In the genomic region with DNA sequence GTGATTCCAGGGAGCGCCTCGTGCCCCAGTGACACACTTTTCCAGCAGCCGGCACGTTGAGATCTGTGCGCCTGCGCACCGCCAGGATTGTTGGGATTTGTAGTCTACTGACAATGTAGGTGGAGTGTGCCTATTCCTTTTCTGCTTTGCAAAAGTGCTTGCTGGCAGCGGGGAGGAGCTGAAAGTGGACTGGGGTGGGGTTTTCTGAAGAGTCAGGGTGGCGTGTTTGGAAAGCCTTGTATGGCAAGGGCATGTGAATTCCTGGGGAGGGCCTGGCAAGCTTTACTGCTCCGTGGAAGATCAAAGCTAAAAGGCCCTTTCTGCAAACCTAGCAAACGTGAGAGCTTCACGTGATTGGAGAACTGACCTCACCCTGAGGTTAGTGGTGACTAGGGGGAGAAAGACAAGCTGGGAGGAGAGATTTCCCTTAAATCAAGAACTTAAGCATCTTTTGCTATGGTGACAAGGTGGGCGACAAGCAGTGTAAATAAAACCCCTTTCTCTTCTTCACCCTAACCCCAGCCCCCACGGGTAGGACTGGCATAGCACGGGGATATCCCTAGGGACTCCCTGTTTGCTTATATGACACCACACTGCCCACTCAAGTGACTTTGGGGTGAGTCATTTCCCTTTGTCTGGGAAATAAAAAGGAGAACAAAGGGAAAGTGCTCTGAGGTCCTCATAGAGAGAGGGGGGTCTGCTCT, we compare ENCODE assay signal across 8 mouse cellular contexts. TPM values are rescaled to one million over a fixed set of nuclear protein-coding genes. Genes with fewer than 3 reads are reported as not detected.
DNase-seq lines count a peak whose midpoint lies in the region; ATAC-seq and TF ChIP-seq lines count a peak whose summit lies in the region.

No protein-coding gene starts in this region.

- peak overlapping the region; percentile 74 for H3K27ac ChIP-seq in embryonic facial prominence, embryonic 14.5 days (replicated peaks; ENCODE audit: low read depth, low read length)
- H3K27ac ChIP-seq in heart, adult 2 months: peak overlapping the region; percentile 100
- H3K27ac ChIP-seq in limb, embryonic 14.5 days (replicated peaks; ENCODE audit: low read depth, low read length): peak overlapping the region; percentile 76
- peak overlapping the region; percentile 44 for H3K27ac ChIP-seq in midbrain, embryonic 16.5 days (ENCODE audit: low read length)
- peak overlapping the region; percentile 6 for H3K27ac ChIP-seq in spleen, adult 2 months (ENCODE audit: insufficient read depth, low read length)

- H3K9me3 ChIP-seq in embryonic facial prominence, embryonic 14.5 days (ENCODE audit: control insufficient read depth, low read length): no peaks in the 10 kb centered on the region
- H3K9me3 ChIP-seq in limb, embryonic 14.5 days (ENCODE audit: control insufficient read depth, low read length): no peaks in the 10 kb centered on the region
- no peaks in the 10 kb centered on the region for H3K9me3 ChIP-seq in midbrain, embryonic 16.5 days (replicated peaks; ENCODE audit: control insufficient read depth, low read length, poor library complexity, severe bottlenecking)

- no peak; the same call in none of the 2 replicates for TF ChIP-seq POLR2A in heart, adult 2 months (IDR thresholded peaks at IDR 0.05; ENCODE audit: insufficient read depth, low read depth, low read length)
- no peak for TF ChIP-seq POLR2A in limb, embryonic 14.5 days (IDR thresholded peaks at IDR 0.05; ENCODE audit: borderline replicate concordance, extremely low read depth, insufficient read depth, insufficient read length)
- TF ChIP-seq POLR2A in spleen, adult 2 months (IDR thresholded peaks at IDR 0.05; ENCODE audit: low read depth, low read length): no peak

- no peak for TF ChIP-seq CTCF in heart, adult 2 months (IDR thresholded peaks at IDR 0.05)
- no peak for TF ChIP-seq CTCF in spleen, adult 2 months (IDR thresholded peaks at IDR 0.05; ENCODE audit: extremely low read depth, insufficient read depth, insufficient read length, insufficient replicate concordance)

- H3K36me3 ChIP-seq in embryonic facial prominence, embryonic 14.5 days (ENCODE audit: control insufficient read depth, insufficient read depth, low read length): peaks cover 2% of the 10 kb centered on the region; the same call in 1 of the 2 replicates
- peaks cover 15% of the 10 kb centered on the region for H3K36me3 ChIP-seq in heart, adult 2 months (ENCODE audit: control insufficient read depth, insufficient read depth, low read length)
- H3K36me3 ChIP-seq in limb, embryonic 14.5 days (ENCODE audit: control insufficient read depth, insufficient read depth, low read length): peaks cover 3% of the 10 kb centered on the region
- H3K36me3 ChIP-seq in midbrain, embryonic 16.5 days (ENCODE audit: control insufficient read depth, insufficient read depth, low read length): peaks cover 4% of the 10 kb centered on the region
- no peaks in the 10 kb centered on the region for H3K36me3 ChIP-seq in spleen, adult 2 months (ENCODE audit: control insufficient read depth, insufficient read depth, low read length)

- ATAC-seq in embryonic facial prominence, embryonic 14.5 days (ENCODE audit: low read depth): peak; percentile 85
- peak; percentile 75 for ATAC-seq in limb, embryonic 14.5 days (ENCODE audit: low FRiP score, low read depth)
- peak; percentile 40 for ATAC-seq in midbrain, embryonic 16.5 days

- peak overlapping the region; percentile 48 for H3K9ac ChIP-seq in embryonic facial prominence, embryonic 14.5 days (ENCODE audit: low read depth, low read length)
- H3K9ac ChIP-seq in heart, adult 2 months (ENCODE audit: low read depth, low read length): peak overlapping the region; percentile 81
- H3K9ac ChIP-seq in limb, embryonic 14.5 days (ENCODE audit: low read depth, low read length, severe bottlenecking): peak overlapping the region; percentile 26
- peak overlapping the region; percentile 23; the same call in 1 of the 2 replicates for H3K9ac ChIP-seq in midbrain, embryonic 16.5 days (ENCODE audit: low read depth, low read length)

- intact Hi-C loops in heart, adult 2 months (cut with DNase I): loop anchor here (1.0 kb wide), 1 partner anchor 8 kb away; no protein-coding TSS in a partner anchor

- peak overlapping the region; percentile 32 for H3K4me3 ChIP-seq in embryonic facial prominence, embryonic 14.5 days (ENCODE audit: low read depth, low read length)
- peak overlapping the region; percentile 78 for H3K4me3 ChIP-seq in heart, adult 2 months
- H3K4me3 ChIP-seq in limb, embryonic 14.5 days (replicated peaks; ENCODE audit: low read length): peak overlapping the region; percentile 34
- H3K4me3 ChIP-seq in midbrain, embryonic 16.5 days (ENCODE audit: low read depth, low read length): peak overlapping the region; percentile 43
- peak overlapping the region; percentile 46 for H3K4me3 ChIP-seq in spleen, adult 2 months (ENCODE audit: extremely low read depth, insufficient read depth, insufficient read length)

- no peaks in the 10 kb centered on the region for H3K79me2 ChIP-seq in heart, adult 2 months (replicated peaks; ENCODE audit: control insufficient read depth, insufficient read depth, low read length)

- H3K4me1 ChIP-seq in embryonic facial prominence, embryonic 14.5 days (ENCODE audit: control insufficient read depth, insufficient read depth, low read length): peaks cover 40% of the 10 kb centered on the region
- H3K4me1 ChIP-seq in heart, adult 2 months (ENCODE audit: control insufficient read depth, insufficient read depth, low read length): peaks cover 20% of the 10 kb centered on the region
- H3K4me1 ChIP-seq in limb, embryonic 14.5 days (ENCODE audit: control insufficient read depth, insufficient read depth, low read length): peaks cover 49% of the 10 kb centered on the region
- peaks cover 38% of the 10 kb centered on the region for H3K4me1 ChIP-seq in midbrain, embryonic 16.5 days (ENCODE audit: control insufficient read depth, insufficient read depth, low read length)
- H3K4me1 ChIP-seq in spleen, adult 2 months (ENCODE audit: control insufficient read depth, insufficient read depth, insufficient read length): peaks cover 25% of the 10 kb centered on the region

- peak; percentile 93 for TF ChIP-seq EP300 in heart, adult 2 months (IDR thresholded peaks at IDR 0.05; ENCODE audit: insufficient read depth, low read depth, low read length)

- peak overlapping the region; percentile 69 for H3K4me2 ChIP-seq in embryonic facial prominence, embryonic 14.5 days (ENCODE audit: low read depth, low read length)
- H3K4me2 ChIP-seq in limb, embryonic 14.5 days (replicated peaks; ENCODE audit: low read depth, low read length, severe bottlenecking): peak overlapping the region; percentile 84
- H3K4me2 ChIP-seq in midbrain, embryonic 16.5 days (ENCODE audit: low read length): peak overlapping the region; percentile 96

- H3K27me3 ChIP-seq in embryonic facial prominence, embryonic 14.5 days (replicated peaks; ENCODE audit: control insufficient read depth, insufficient read depth, low read length): no peaks in the 10 kb centered on the region
- no peaks in the 10 kb centered on the region for H3K27me3 ChIP-seq in heart, adult 2 months (ENCODE audit: control insufficient read depth, insufficient read depth, low read length)
- no peaks in the 10 kb centered on the region for H3K27me3 ChIP-seq in limb, embryonic 14.5 days (ENCODE audit: control insufficient read depth, insufficient read depth, low read length)
- H3K27me3 ChIP-seq in midbrain, embryonic 16.5 days (ENCODE audit: control insufficient read depth, insufficient read depth, low read depth, low read length): no peaks in the 10 kb centered on the region
- H3K27me3 ChIP-seq in spleen, adult 2 months (ENCODE audit: control insufficient read depth, insufficient read depth, low read length): no peaks in the 10 kb centered on the region

- 7% methylated on average over 15 of the region's 15 CpGs for WGBS in embryonic facial prominence, embryonic 14.5 days
- under 1% methylated on average over 15 of the region's 15 CpGs for WGBS in heart, adult 2 months
- WGBS in limb, embryonic 14.5 days: 3% methylated on average over 15 of the region's 15 CpGs
- WGBS in midbrain, embryonic 16.5 days: 7% methylated on average over 15 of the region's 15 CpGs
- WGBS in spleen, adult 2 months: under 1% methylated on average over 15 of the region's 15 CpGs

- DNase-seq in 3T3-L1 (ENCODE audit: low read depth, low spot score): peak; percentile 100
- peak; percentile 99 to 100 for DNase-seq in adrenal gland, postnatal 36 days
- peak; percentile 97 for DNase-seq in embryonic facial prominence, embryonic 14.5 days (ENCODE audit: low spot score)
- peak; percentile 99 to 100 for DNase-seq in heart, adult 2 months
- DNase-seq in kidney, adult 8-10 months: peak; percentile 100
- peak; percentile 95 for DNase-seq in limb, embryonic 14.5 days (ENCODE audit: low spot score)
- peak in 1 of 2 experiments; percentile 81 for DNase-seq in spleen, adult 2 months (ENCODE audit: low read depth in 1 of 2, low spot score in 2 of 2)

RNA-seq across cellular contexts. Expression of a gene that starts 0.4 kb away (rescaled TPM):
- 100 to 1,000 TPM; 116 to 171 TPM for total RNA-seq in adrenal gland, postnatal 36 days (2021)
- polyA plus RNA-seq in embryonic facial prominence, embryonic 14.5 days (2014; fragmentation: Nextera tagmentation; extraction: Ambion mirVana): 1.1 and 1.9 TPM in 2 replicates
- 100 to 1,000 TPM in 1 of 2 experiments, 10 to 100 TPM in 1; 35.5 to 111 TPM for total RNA-seq in heart, adult 2 months (2021)
- polyA plus RNA-seq in heart, adult 2 months (2012; rRNA removed): 190 and 208 TPM in 2 replicates
- polyA plus RNA-seq in limb, embryonic 14.5 days (2012; rRNA removed): 1.8 and 2.5 TPM in 2 replicates
- polyA plus RNA-seq in limb, embryonic 14.5 days (2014; fragmentation: Nextera tagmentation; extraction: Ambion mirVana): 1.2 and 1.4 TPM in 2 replicates
- 3.5 and 5.2 TPM in 2 replicates for polyA plus RNA-seq in midbrain, embryonic 16.5 days (2015; fragmentation: Nextera tagmentation; extraction: Ambion mirVana)
- polyA plus RNA-seq in spleen, adult 2 months (2012; rRNA removed): 27.7 and 29.0 TPM in 2 replicates

RNA-seq across cellular contexts. Expression of a gene that starts 19.8 kb away (rescaled TPM):
- 100 to 1,000 TPM in 1 of 2 experiments, 10 to 100 TPM in 1; 94.2 to 106 TPM for total RNA-seq in adrenal gland, postnatal 36 days (2021)
- 18.1 and 18.5 TPM in 2 replicates for polyA plus RNA-seq in embryonic facial prominence, embryonic 14.5 days (2014; fragmentation: Nextera tagmentation; extraction: Ambion mirVana)
- 10 to 100 TPM; 68.9 to 75.3 TPM for total RNA-seq in heart, adult 2 months (2021)
- polyA plus RNA-seq in heart, adult 2 months (2012; rRNA removed): 21.9 and 44.4 TPM in 2 replicates
- 76.9 and 81.1 TPM in 2 replicates for polyA plus RNA-seq in limb, embryonic 14.5 days (2012; rRNA removed)
- 19.8 and 23.5 TPM in 2 replicates for polyA plus RNA-seq in limb, embryonic 14.5 days (2014; fragmentation: Nextera tagmentation; extraction: Ambion mirVana)
- 29.2 and 33.2 TPM in 2 replicates for polyA plus RNA-seq in midbrain, embryonic 16.5 days (2015; fragmentation: Nextera tagmentation; extraction: Ambion mirVana)
- 23.3 and 41.2 TPM in 2 replicates for polyA plus RNA-seq in spleen, adult 2 months (2012; rRNA removed)

RNA-seq across cellular contexts. Expression of a gene that starts 29.2 kb away (rescaled TPM):
- total RNA-seq in adrenal gland, postnatal 36 days (2021): 10 to 100 TPM; 29.6 to 34.3 TPM
- 32.2 and 34.0 TPM in 2 replicates for polyA plus RNA-seq in embryonic facial prominence, embryonic 14.5 days (2014; fragmentation: Nextera tagmentation; extraction: Ambion mirVana)
- total RNA-seq in heart, adult 2 months (2021): 10 to 100 TPM; 18.7 to 20.7 TPM
- polyA plus RNA-seq in heart, adult 2 months (2012; rRNA removed): 17.5 and 25.2 TPM in 2 replicates
- polyA plus RNA-seq in limb, embryonic 14.5 days (2012; rRNA removed): 52.4 and 56.8 TPM in 2 replicates
- 34.1 and 40.4 TPM in 2 replicates for polyA plus RNA-seq in limb, embryonic 14.5 days (2014; fragmentation: Nextera tagmentation; extraction: Ambion mirVana)
- 47.0 and 51.7 TPM in 2 replicates for polyA plus RNA-seq in midbrain, embryonic 16.5 days (2015; fragmentation: Nextera tagmentation; extraction: Ambion mirVana)
- 30.2 and 32.6 TPM in 2 replicates for polyA plus RNA-seq in spleen, adult 2 months (2012; rRNA removed)

RNA-seq across cellular contexts. Expression of a gene that starts 35.1 kb away (rescaled TPM):
- total RNA-seq in adrenal gland, postnatal 36 days (2021): 10 to 100 TPM; 69.2 to 91.7 TPM
- 57.7 and 62.2 TPM in 2 replicates for polyA plus RNA-seq in embryonic facial prominence, embryonic 14.5 days (2014; fragmentation: Nextera tagmentation; extraction: Ambion mirVana)
- total RNA-seq in heart, adult 2 months (2021): 100 to 1,000 TPM; 103 to 105 TPM
- polyA plus RNA-seq in heart, adult 2 months (2012; rRNA removed): 89.4 and 104 TPM in 2 replicates
- 149 and 157 TPM in 2 replicates for polyA plus RNA-seq in limb, embryonic 14.5 days (2012; rRNA removed)
- polyA plus RNA-seq in limb, embryonic 14.5 days (2014; fragmentation: Nextera tagmentation; extraction: Ambion mirVana): 55.9 and 63.2 TPM in 2 replicates
- polyA plus RNA-seq in midbrain, embryonic 16.5 days (2015; fragmentation: Nextera tagmentation; extraction: Ambion mirVana): 139 and 149 TPM in 2 replicates
- polyA plus RNA-seq in spleen, adult 2 months (2012; rRNA removed): 19.8 and 20.7 TPM in 2 replicates

RNA-seq across cellular contexts. Expression of a gene that starts 46.3 kb away (rescaled TPM):
- 10 to 100 TPM; 46.9 to 52.0 TPM for total RNA-seq in adrenal gland, postnatal 36 days (2021)
- polyA plus RNA-seq in embryonic facial prominence, embryonic 14.5 days (2014; fragmentation: Nextera tagmentation; extraction: Ambion mirVana): 40.7 and 49.0 TPM in 2 replicates
- total RNA-seq in heart, adult 2 months (2021): 10 to 100 TPM; 41.6 to 48.1 TPM
- polyA plus RNA-seq in heart, adult 2 months (2012; rRNA removed): 54.5 and 65.2 TPM in 2 replicates
- polyA plus RNA-seq in limb, embryonic 14.5 days (2012; rRNA removed): 83.4 and 104 TPM in 2 replicates
- polyA plus RNA-seq in limb, embryonic 14.5 days (2014; fragmentation: Nextera tagmentation; extraction: Ambion mirVana): 43.9 and 48.3 TPM in 2 replicates
- polyA plus RNA-seq in midbrain, embryonic 16.5 days (2015; fragmentation: Nextera tagmentation; extraction: Ambion mirVana): 75.1 and 77.5 TPM in 2 replicates
- 53.6 and 69.1 TPM in 2 replicates for polyA plus RNA-seq in spleen, adult 2 months (2012; rRNA removed)

Comparison
In these comparisons a context has a peak if more than half of its experiments do, and no peak if none do; other contexts are left out.
1. H3K27ac ChIP-seq: peak in every context shown above with its lines; median percentile 100 in heart, adult 2 months; 76 in limb, embryonic 14.5 days; 74 in embryonic facial prominence, embryonic 14.5 days; 44 in midbrain, embryonic 16.5 days; 6 in spleen, adult 2 months.
2. H3K9ac ChIP-seq: peak in every context shown above with its lines; median percentile 81 in heart, adult 2 months; 48 in embryonic facial prominence, embryonic 14.5 days; 26 in limb, embryonic 14.5 days; 23 in midbrain, embryonic 16.5 days.